ENCODE assay signal across 8 mouse cellular contexts in the genomic region with DNA sequence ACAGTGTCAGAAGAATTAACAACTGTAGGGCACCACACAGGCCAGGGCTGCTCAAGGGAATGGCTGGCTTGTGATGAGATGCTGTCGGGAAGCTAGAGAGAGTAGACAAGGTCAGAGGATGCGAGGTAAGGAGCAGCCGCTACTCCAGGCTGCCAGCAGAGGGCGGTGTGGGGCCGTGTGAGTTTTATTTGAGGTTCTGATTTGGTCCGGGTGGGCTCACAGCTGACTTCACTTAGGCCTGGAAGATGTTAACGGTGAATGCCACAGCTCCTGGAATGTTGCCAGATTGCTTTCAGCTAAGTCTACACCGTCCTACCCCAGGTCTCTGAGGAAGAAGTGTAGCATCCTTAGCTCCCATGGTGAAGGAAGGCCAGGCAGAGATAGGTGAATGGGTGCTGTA. TPM values are rescaled to one million over a fixed set of nuclear protein-coding genes. Genes with fewer than 3 reads are reported as not detected.
DNase-seq lines count a peak whose midpoint lies in the region; ATAC-seq and TF ChIP-seq lines count a peak whose summit lies in the region.

No protein-coding gene starts in this region.

- no peak for ATAC-seq in neural tube, embryonic 15.5 days (ENCODE audit: low FRiP score)
- no peak for ATAC-seq in stomach, postnatal 0 days (ENCODE audit: low FRiP score, low TSS enrichment)

- 0 out of 2 replicates have a peak, but pooled peaks cover 3% of the 10 kb centered on the region for H3K36me3 ChIP-seq in neural tube, embryonic 15.5 days
- no peaks in the 10 kb centered on the region for H3K36me3 ChIP-seq in stomach, postnatal 0 days (ENCODE audit: control insufficient read depth, insufficient read depth, low read length)

- peak; percentile 89 for TF ChIP-seq CTCF in stomach, postnatal 0 days (IDR thresholded peaks at IDR 0.05; ENCODE audit: low read depth)

- no peak for TF ChIP-seq EP300 in stomach, postnatal 0 days (optimal IDR thresholded peaks at IDR 0.05)

- peaks cover 3% of the 10 kb centered on the region; the same call in 1 of the 2 replicates for H3K4me1 ChIP-seq in neural tube, embryonic 15.5 days
- H3K4me1 ChIP-seq in stomach, postnatal 0 days (replicated peaks; ENCODE audit: control insufficient read depth, insufficient read depth): no peaks in the 10 kb centered on the region

- no peak overlapping the region for H3K4me3 ChIP-seq in neural tube, embryonic 15.5 days (replicated peaks)
- H3K4me3 ChIP-seq in stomach, postnatal 0 days (ENCODE audit: low read depth, low read length): no peak overlapping the region

- H3K9me3 ChIP-seq in neural tube, embryonic 15.5 days (replicated peaks): no peaks in the 10 kb centered on the region; the same call in 1 of the 2 replicates
- H3K9me3 ChIP-seq in stomach, postnatal 0 days (ENCODE audit: control insufficient read depth, low read length): no peaks in the 10 kb centered on the region

- no peak overlapping the region for H3K4me2 ChIP-seq in neural tube, embryonic 15.5 days
- H3K4me2 ChIP-seq in stomach, postnatal 0 days (replicated peaks; ENCODE audit: low read depth): no peak overlapping the region

- DNase-seq in gastrocnemius, adult 18-20 months (ENCODE audit: low spot score): peak; percentile 7
- no peak for DNase-seq in gastrocnemius, postnatal 36 days
- DNase-seq in neural tube, embryonic 10.5 days (ENCODE audit: extremely low spot score, low spot score): peak; percentile 78
- peak; percentile 72 for DNase-seq in cerebellum, adult 11-12 months
- peak; percentile 58 for DNase-seq in gastrocnemius, postnatal 10 days
- DNase-seq in lung, postnatal 36 days: peak; percentile 43
- peak; percentile 70 for DNase-seq in stomach, postnatal 0 days (ENCODE audit: low spot score)

- H3K27me3 ChIP-seq in neural tube, embryonic 15.5 days (replicated peaks): no peaks in the 10 kb centered on the region
- H3K27me3 ChIP-seq in stomach, postnatal 0 days (ENCODE audit: control insufficient read depth, insufficient read depth, low read length): no peaks in the 10 kb centered on the region

- H3K9ac ChIP-seq in neural tube, embryonic 15.5 days (replicated peaks): no peak overlapping the region
- H3K9ac ChIP-seq in stomach, postnatal 0 days (ENCODE audit: low read length): no peak overlapping the region

- WGBS in neural tube, embryonic 15.5 days: 10% methylated on average over 8 of the region's 8 CpGs
- WGBS in stomach, postnatal 0 days: 7% methylated on average over 8 of the region's 8 CpGs

- H3K27ac ChIP-seq in neural tube, embryonic 15.5 days (replicated peaks): no peak overlapping the region
- H3K27ac ChIP-seq in stomach, postnatal 0 days (replicated peaks): no peak overlapping the region

- intact Hi-C loops in gastrocnemius, postnatal 36 days (cut with DNase I): no loop called here

RNA-seq across cellular contexts. Expression of gene Tff3, which starts 7.5 kb away (rescaled TPM):
- total RNA-seq in gastrocnemius, adult 18-20 months (2021): not detected
- not detected for total RNA-seq in gastrocnemius, postnatal 36 days (2021)
- polyA plus RNA-seq in neural tube, embryonic 15.5 days (2015; fragmentation: Nextera tagmentation; extraction: Ambion mirVana): 3.2 and 32.6 TPM in 2 replicates
- total RNA-seq in gastrocnemius, postnatal 10 days (2021): not detected
- 8.3 and 10.5 TPM in 2 replicates for polyA plus RNA-seq in stomach, postnatal 0 days (2015; fragmentation: Nextera tagmentation; extraction: Ambion mirVana)

RNA-seq across cellular contexts. Expression of gene Tff2, which starts 22.1 kb away (rescaled TPM):
- total RNA-seq in gastrocnemius, adult 18-20 months (2021): not detected
- not detected for total RNA-seq in gastrocnemius, postnatal 36 days (2021)
- not detected in 2 replicates for polyA plus RNA-seq in neural tube, embryonic 15.5 days (2015; fragmentation: Nextera tagmentation; extraction: Ambion mirVana)
- total RNA-seq in gastrocnemius, postnatal 10 days (2021): not detected
- polyA plus RNA-seq in stomach, postnatal 0 days (2015; fragmentation: Nextera tagmentation; extraction: Ambion mirVana): 866 and 948 TPM in 2 replicates

RNA-seq across cellular contexts. Expression of gene Tff1, which starts 43.1 kb away (rescaled TPM):
- not detected for total RNA-seq in gastrocnemius, adult 18-20 months (2021)
- total RNA-seq in gastrocnemius, postnatal 36 days (2021): not detected
- 4.6 TPM in 1 of 2 replicates, not detected in the other for polyA plus RNA-seq in neural tube, embryonic 15.5 days (2015; fragmentation: Nextera tagmentation; extraction: Ambion mirVana)
- not detected for total RNA-seq in gastrocnemius, postnatal 10 days (2021)
- 9,478 and 9,587 TPM in 2 replicates for polyA plus RNA-seq in stomach, postnatal 0 days (2015; fragmentation: Nextera tagmentation; extraction: Ambion mirVana)

Comparison
In these comparisons a context has a peak if more than half of its experiments do, and no peak if none do; other contexts are left out.
1. DNase-seq: peak in gastrocnemius, adult 18-20 months (single experiment), neural tube, embryonic 10.5 days (single experiment), cerebellum, adult 11-12 months (single experiment), gastrocnemius, postnatal 10 days (single experiment), lung, postnatal 36 days (single experiment) and stomach, postnatal 0 days (single experiment); none in gastrocnemius, postnatal 36 days (0 of 2).